Mouse (Mus musculus): ENCODE data around the gene Sh3bp1. TPM values are rescaled to one million over a fixed set of nuclear protein-coding genes. Genes with fewer than 3 reads are reported as not detected.
"Not testable (repeated sequence)": the region's sequence is repeated elsewhere in the genome, so short reads cannot be mapped to it uniquely, and the experiment has no call there.

The Sh3bp1 gene
- polyA plus RNA-seq, 1 experiment from 2014 or later: 14.5 TPM

DNA sequence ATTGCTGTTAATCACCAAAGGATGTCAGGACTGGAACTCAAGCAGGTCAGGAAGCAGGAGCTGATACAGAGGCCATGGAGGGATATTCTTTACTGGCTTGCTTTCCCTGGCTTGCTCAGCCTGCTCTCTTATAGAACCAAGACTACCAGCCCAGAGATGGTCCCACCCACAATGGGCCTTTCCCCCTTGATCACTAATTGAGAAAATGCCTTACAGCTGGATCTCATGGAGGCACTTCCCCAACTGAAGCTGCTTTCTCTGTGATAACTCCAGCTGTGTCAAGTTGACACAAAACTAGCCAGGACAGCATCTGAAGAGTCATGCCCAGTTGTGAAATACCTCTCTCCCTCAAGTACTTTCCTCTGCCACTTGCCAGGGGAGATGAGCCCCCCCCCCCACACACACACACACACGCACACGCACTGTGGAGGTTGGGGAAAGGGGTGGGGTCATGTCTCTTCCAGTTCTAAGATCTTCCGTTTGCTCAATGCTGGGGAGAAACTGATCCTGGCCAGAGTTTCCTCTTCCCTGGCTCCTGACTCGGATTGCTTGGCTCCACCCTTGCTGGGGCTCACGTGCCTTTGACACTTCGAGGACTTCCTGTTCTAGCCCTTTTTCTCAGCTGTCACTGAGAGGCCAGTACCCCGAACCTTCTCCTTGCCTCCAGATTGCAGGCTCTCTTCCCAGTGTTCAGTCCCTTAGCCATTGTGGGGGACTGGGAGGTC lies 20.6 kb upstream of the Sh3bp1 start:
- ATAC-seq (ENCODE audit: insufficient number of reproducible peaks, insufficient read depth, low FRiP score, low read depth); H3K4me2 ChIP-seq (ENCODE audit: low read length); H3K9me3 ChIP-seq (ENCODE audit: control insufficient read depth, low read length); H3K4me3 ChIP-seq (ENCODE audit: control insufficient read depth in 1 of 2, insufficient read depth in 1 of 2, low read depth in 1 of 2, low read length in 2 of 2); H3K27me3 ChIP-seq (ENCODE audit: control insufficient read depth, insufficient read depth, low read length): not testable (repeated sequence)
- peak overlapping the region in 1 of 2 experiments; percentile 39; a peak in 1 of 4 replicates for H3K27ac ChIP-seq (replicated peaks in 1 of 2; ENCODE audit: control insufficient read depth in 1 of 2, insufficient read depth in 1 of 2, low read depth in 2 of 2, low read length in 2 of 2)
- peaks cover 43% of the 10 kb centered on the region for H3K36me3 ChIP-seq (ENCODE audit: control insufficient read depth, insufficient read depth, low read length)
- 50% methylated on average over 7 of the region's 7 CpGs for WGBS
- H3K9ac ChIP-seq (ENCODE audit: low read length): peak overlapping the region; percentile 30; the same call in 1 of the 2 replicates
- H3K4me1 ChIP-seq (ENCODE audit: control insufficient read depth in 2 of 2, insufficient read depth in 2 of 2, low read length in 2 of 2): peaks cover 15 to 29% of the 10 kb centered on the region in 2 experiments

GRCm38 (mm10) chr15:78880432-78880831 lies 19.1 kb upstream of the Sh3bp1 start:
- Histone ChIP-seq H3K4me1 (ENCODE audit: control insufficient read depth in 2 of 2, insufficient read depth in 2 of 2, low read length in 2 of 2) (peaks cover 14 to 28% of the 10 kb centered on the region in 2 experiments), H3K36me3 (ENCODE audit: control insufficient read depth, insufficient read depth, low read length) (peaks cover 58% of the 10 kb centered on the region), H3K9ac (ENCODE audit: low read length) (no peak overlapping the region), H3K4me2 (ENCODE audit: low read length) (no peak overlapping the region), H3K27me3 (ENCODE audit: control insufficient read depth, insufficient read depth, low read length) (no peaks in the 10 kb centered on the region), H3K4me3 (ENCODE audit: control insufficient read depth in 1 of 2, insufficient read depth in 1 of 2, low read depth in 1 of 2, low read length in 2 of 2) (no peak overlapping the region), H3K9me3 (ENCODE audit: control insufficient read depth, low read length) (no peaks in the 10 kb centered on the region), H3K27ac (replicated peaks in 1 of 2; ENCODE audit: control insufficient read depth in 1 of 2, insufficient read depth in 1 of 2, low read depth in 2 of 2, low read length in 2 of 2) (no peak overlapping the region)
- no peak for ATAC-seq (ENCODE audit: insufficient number of reproducible peaks, insufficient read depth, low FRiP score, low read depth)
- 91% methylated on average over 8 of the region's 8 CpGs for WGBS

GRCm38 (mm10) chr15:78881828-78882227 lies 17.7 kb upstream of the Sh3bp1 start:
- WGBS: 76% methylated on average over 3 of the region's 3 CpGs
- Histone ChIP-seq H3K27me3 (ENCODE audit: control insufficient read depth, insufficient read depth, low read length) (no peaks in the 10 kb centered on the region), H3K4me1 (ENCODE audit: control insufficient read depth in 2 of 2, insufficient read depth in 2 of 2, low read length in 2 of 2) (peaks cover 10 to 18% of the 10 kb centered on the region in 2 experiments), H3K4me2 (ENCODE audit: low read length) (no peak overlapping the region), H3K4me3 (ENCODE audit: control insufficient read depth in 1 of 2, insufficient read depth in 1 of 2, low read depth in 1 of 2, low read length in 2 of 2) (no peak overlapping the region), H3K9me3 (ENCODE audit: control insufficient read depth, low read length) (no peaks in the 10 kb centered on the region), H3K9ac (ENCODE audit: low read length) (no peak overlapping the region), H3K27ac (replicated peaks in 1 of 2; ENCODE audit: control insufficient read depth in 1 of 2, insufficient read depth in 1 of 2, low read depth in 2 of 2, low read length in 2 of 2) (no peak overlapping the region), H3K36me3 (ENCODE audit: control insufficient read depth, insufficient read depth, low read length) (peaks cover 72% of the 10 kb centered on the region)
- ATAC-seq (ENCODE audit: insufficient number of reproducible peaks, insufficient read depth, low FRiP score, low read depth): no peak

GRCm38 (mm10) chr15:78889401-78889853 lies 10.1 kb upstream of the Sh3bp1 start:
- no peaks in the 10 kb centered on the region for H3K27me3 ChIP-seq (ENCODE audit: control insufficient read depth, insufficient read depth, low read length)
- H3K27ac ChIP-seq (replicated peaks in 1 of 2; ENCODE audit: control insufficient read depth in 1 of 2, insufficient read depth in 1 of 2, low read depth in 2 of 2, low read length in 2 of 2): no peak overlapping the region; a peak in 1 of 4 replicates
- ATAC-seq (ENCODE audit: insufficient number of reproducible peaks, insufficient read depth, low FRiP score, low read depth): no peak
- no peaks in the 10 kb centered on the region for H3K9me3 ChIP-seq (ENCODE audit: control insufficient read depth, low read length)
- WGBS: 39% methylated on average over 13 of the region's 13 CpGs
- H3K4me3 ChIP-seq (ENCODE audit: control insufficient read depth in 1 of 2, insufficient read depth in 1 of 2, low read depth in 1 of 2, low read length in 2 of 2): no peak overlapping the region
- H3K36me3 ChIP-seq (ENCODE audit: control insufficient read depth, insufficient read depth, low read length): peaks cover 90% of the 10 kb centered on the region
- peaks cover 29 to 42% of the 10 kb centered on the region in 2 experiments for H3K4me1 ChIP-seq (ENCODE audit: control insufficient read depth in 2 of 2, insufficient read depth in 2 of 2, low read length in 2 of 2)
- no peak overlapping the region; the same call in 1 of the 2 replicates for H3K9ac ChIP-seq (ENCODE audit: low read length)
- H3K4me2 ChIP-seq (ENCODE audit: low read length): no peak overlapping the region

GRCm38 (mm10) chr15:78892440-78892839 lies 7.1 kb upstream of the Sh3bp1 start:
- Histone ChIP-seq H3K36me3 (ENCODE audit: control insufficient read depth, insufficient read depth, low read length) (peaks cover 71% of the 10 kb centered on the region), H3K27ac (replicated peaks in 1 of 2; ENCODE audit: control insufficient read depth in 1 of 2, insufficient read depth in 1 of 2, low read depth in 2 of 2, low read length in 2 of 2) (peak overlapping the region in 1 of 2 experiments; percentile 45; a peak in 2 of 4 replicates), H3K4me2 (ENCODE audit: low read length) (no peak overlapping the region), H3K4me3 (ENCODE audit: control insufficient read depth in 1 of 2, insufficient read depth in 1 of 2, low read depth in 1 of 2, low read length in 2 of 2) (no peak overlapping the region), H3K27me3 (ENCODE audit: control insufficient read depth, insufficient read depth, low read length) (no peaks in the 10 kb centered on the region), H3K9ac (ENCODE audit: low read length) (peak overlapping the region; percentile 30; the same call in 1 of the 2 replicates), H3K4me1 (ENCODE audit: control insufficient read depth in 2 of 2, insufficient read depth in 2 of 2, low read length in 2 of 2) (peaks cover 47 to 68% of the 10 kb centered on the region in 2 experiments), H3K9me3 (ENCODE audit: control insufficient read depth, low read length) (no peaks in the 10 kb centered on the region)
- WGBS: 31% methylated on average over 7 of the region's 7 CpGs
- ATAC-seq (ENCODE audit: insufficient number of reproducible peaks, insufficient read depth, low FRiP score, low read depth): no peak

GRCm38 (mm10) chr15:78894726-78895125 lies 4.8 kb upstream of the Sh3bp1 start:
- WGBS: 66% methylated on average over 13 of the region's 13 CpGs
- H3K4me2 ChIP-seq (ENCODE audit: low read length): no peak overlapping the region

GRCm38 (mm10) chr15:78895741-78896140 lies 3.8 kb upstream of the Sh3bp1 start:
- no peak overlapping the region; the same call in 1 of the 2 replicates for H3K9ac ChIP-seq (ENCODE audit: low read length)
- peaks cover 54 to 75% of the 10 kb centered on the region in 2 experiments for H3K4me1 ChIP-seq (ENCODE audit: control insufficient read depth in 2 of 2, insufficient read depth in 2 of 2, low read length in 2 of 2)

More at GRCm38 (mm10) chr15:78894726-78895125, 4.8 kb upstream of the Sh3bp1 start:
- Histone ChIP-seq H3K36me3 (ENCODE audit: control insufficient read depth, insufficient read depth, low read length) (peaks cover 53% of the 10 kb centered on the region), H3K9ac (ENCODE audit: low read length) (peak overlapping the region; percentile 43), H3K9me3 (ENCODE audit: control insufficient read depth, low read length) (no peaks in the 10 kb centered on the region), H3K27me3 (ENCODE audit: control insufficient read depth, insufficient read depth, low read length) (no peaks in the 10 kb centered on the region), H3K4me1 (ENCODE audit: control insufficient read depth in 2 of 2, insufficient read depth in 2 of 2, low read length in 2 of 2) (peaks cover 52 to 70% of the 10 kb centered on the region in 2 experiments), H3K4me3 (ENCODE audit: control insufficient read depth in 1 of 2, insufficient read depth in 1 of 2, low read depth in 1 of 2, low read length in 2 of 2) (no peak overlapping the region), H3K27ac (replicated peaks in 1 of 2; ENCODE audit: control insufficient read depth in 1 of 2, insufficient read depth in 1 of 2, low read depth in 2 of 2, low read length in 2 of 2) (peak overlapping the region; percentile 45 to 72; a peak in 3 of 4 replicates)
- no peak for ATAC-seq (ENCODE audit: insufficient number of reproducible peaks, insufficient read depth, low FRiP score, low read depth)

More at GRCm38 (mm10) chr15:78895741-78896140, 3.8 kb upstream of the Sh3bp1 start:
- Histone ChIP-seq H3K27ac (replicated peaks in 1 of 2; ENCODE audit: control insufficient read depth in 1 of 2, insufficient read depth in 1 of 2, low read depth in 2 of 2, low read length in 2 of 2) (no peak overlapping the region), H3K4me3 (ENCODE audit: control insufficient read depth in 1 of 2, insufficient read depth in 1 of 2, low read depth in 1 of 2, low read length in 2 of 2) (no peak overlapping the region), H3K9me3 (ENCODE audit: control insufficient read depth, low read length) (no peaks in the 10 kb centered on the region), H3K4me2 (ENCODE audit: low read length) (no peak overlapping the region), H3K36me3 (ENCODE audit: control insufficient read depth, insufficient read depth, low read length) (peaks cover 44% of the 10 kb centered on the region), H3K27me3 (ENCODE audit: control insufficient read depth, insufficient read depth, low read length) (no peaks in the 10 kb centered on the region)
- WGBS: 86% methylated on average over 2 of the region's 2 CpGs
- ATAC-seq (ENCODE audit: insufficient number of reproducible peaks, insufficient read depth, low FRiP score, low read depth): no peak
